Comparison of ENCODE assay signal across 25 mouse cellular contexts in genomic region chr2:166071481-166071880, GRCm38 (mm10).
DNase-seq lines count a peak whose midpoint lies in the region; ATAC-seq lines count a peak whose summit lies in the region.
"Had no signal": no experiment of that assay in that cellular context is flagged by ENCODE, and none has a peak within 500 bp of the region (broad histone marks: within the 10 kb centered on the region; RNA-seq: fewer than 3 reads in every experiment).

No protein-coding gene starts in this region.

- H3K9me3 ChIP-seq in embryonic facial prominence, embryonic 12.5 days = no peaks in the 10 kb centered on the region
- no peaks in the 10 kb centered on the region for H3K9me3 ChIP-seq in embryonic facial prominence, embryonic 10.5 days
- no peaks in the 10 kb centered on the region for H3K9me3 ChIP-seq in embryonic facial prominence, embryonic 13.5 days
- H3K9me3 ChIP-seq in embryonic facial prominence, embryonic 15.5 days (replicated peaks) = no peaks in the 10 kb centered on the region
- H3K9me3 ChIP-seq: forebrain, embryonic 10.5 days; forebrain, embryonic 12.5 days; G1E had no signal

- ATAC-seq in embryonic facial prominence, embryonic 12.5 days (ENCODE audit: insufficient number of reproducible peaks, insufficient read depth, low FRiP score, low TSS enrichment) = no peak
- ATAC-seq in embryonic facial prominence, embryonic 13.5 days (ENCODE audit: insufficient number of reproducible peaks, insufficient read depth, low FRiP score, low TSS enrichment, low read depth) = no peak
- no peak for ATAC-seq in embryonic facial prominence, embryonic 15.5 days (ENCODE audit: insufficient number of reproducible peaks, low FRiP score, low TSS enrichment, low read depth)
- ATAC-seq: activated CD4-positive, CD25-positive, alpha-beta regulatory T cell, adult 4 months; CD4-positive, CD25-positive, alpha-beta regulatory T cell, adult 4 months; forebrain, embryonic 14.5 days; forebrain, embryonic 16.5 days; Patski had no signal

- H3K27ac ChIP-seq in embryonic facial prominence, embryonic 12.5 days = 0 out of 2 replicates have a peak overlapping the region, but pooled peaks have one; percentile 42
- H3K27ac ChIP-seq in embryonic facial prominence, embryonic 10.5 days (replicated peaks) = no peak overlapping the region
- H3K27ac ChIP-seq in embryonic facial prominence, embryonic 13.5 days = peak overlapping the region; percentile 60; the same call in 1 of the 2 replicates
- peak overlapping the region; percentile 51; the same call in 1 of the 2 replicates for H3K27ac ChIP-seq in embryonic facial prominence, embryonic 15.5 days (replicated peaks)
- H3K27ac ChIP-seq: forebrain, embryonic 10.5 days; forebrain, embryonic 12.5 days had no signal

- no peak for DNase-seq in embryonic facial prominence, embryonic 10.5 days (ENCODE audit: low spot score)
- DNase-seq in kidney, postnatal 14 days = no peak
- DNase-seq in kidney, postnatal 10 days = no peak
- DNase-seq: adrenal gland, adult 8-10 months; adrenal gland, postnatal 14 days; adrenal gland, postnatal 36 days; B cell, adult 2 months; cerebellum, adult 11-12 months; cerebellum, adult 2 months; cerebellum, adult 9-10 months; cerebellum, postnatal 10 days; cerebellum, postnatal 25 days had no signal

- H3K4me2 ChIP-seq in embryonic facial prominence, embryonic 12.5 days (replicated peaks) = no peak overlapping the region
- H3K4me2 ChIP-seq in embryonic facial prominence, embryonic 13.5 days = no peak overlapping the region
- H3K4me2 ChIP-seq in embryonic facial prominence, embryonic 15.5 days (replicated peaks) = no peak overlapping the region
- H3K4me2 ChIP-seq: forebrain, embryonic 12.5 days had no signal

- no peaks in the 10 kb centered on the region for H3K4me1 ChIP-seq in embryonic facial prominence, embryonic 12.5 days
- H3K4me1 ChIP-seq in embryonic facial prominence, embryonic 10.5 days = peaks cover 17% of the 10 kb centered on the region
- peaks cover 31% of the 10 kb centered on the region for H3K4me1 ChIP-seq in embryonic facial prominence, embryonic 13.5 days
- peaks cover 29% of the 10 kb centered on the region for H3K4me1 ChIP-seq in embryonic facial prominence, embryonic 15.5 days

- WGBS in embryonic facial prominence, embryonic 12.5 days = 82% methylated on average over 5 of the region's 5 CpGs
- WGBS in embryonic facial prominence, embryonic 10.5 days = 90% methylated on average over 5 of the region's 5 CpGs
- WGBS in embryonic facial prominence, embryonic 13.5 days = 83% methylated on average over 5 of the region's 5 CpGs
- 66% methylated on average over 5 of the region's 5 CpGs for WGBS in embryonic facial prominence, embryonic 15.5 days

- H3K36me3 ChIP-seq in embryonic facial prominence, embryonic 12.5 days = peaks cover 58% of the 10 kb centered on the region
- H3K36me3 ChIP-seq in embryonic facial prominence, embryonic 10.5 days (replicated peaks) = peaks cover 98% of the 10 kb centered on the region
- peaks cover 72% of the 10 kb centered on the region for H3K36me3 ChIP-seq in embryonic facial prominence, embryonic 13.5 days
- H3K36me3 ChIP-seq in embryonic facial prominence, embryonic 15.5 days = peaks cover 49% of the 10 kb centered on the region

- no peaks in the 10 kb centered on the region for H3K27me3 ChIP-seq in embryonic facial prominence, embryonic 12.5 days
- H3K27me3 ChIP-seq in embryonic facial prominence, embryonic 10.5 days (replicated peaks; ENCODE audit: low read depth, poor library complexity, severe bottlenecking) = no peaks in the 10 kb centered on the region
- H3K27me3 ChIP-seq in embryonic facial prominence, embryonic 13.5 days = no peaks in the 10 kb centered on the region
- H3K27me3 ChIP-seq in embryonic facial prominence, embryonic 15.5 days = no peaks in the 10 kb centered on the region
- H3K27me3 ChIP-seq: CH12.LX; forebrain, embryonic 12.5 days; Patski had no signal

- H3K9ac ChIP-seq in embryonic facial prominence, embryonic 12.5 days = no peak overlapping the region
- no peak overlapping the region for H3K9ac ChIP-seq in embryonic facial prominence, embryonic 13.5 days
- H3K9ac ChIP-seq in embryonic facial prominence, embryonic 15.5 days = no peak overlapping the region
- H3K9ac ChIP-seq: forebrain, embryonic 12.5 days had no signal

- no peak overlapping the region for H3K4me3 ChIP-seq in embryonic facial prominence, embryonic 12.5 days
- H3K4me3 ChIP-seq in embryonic facial prominence, embryonic 10.5 days = no peak overlapping the region
- no peak overlapping the region for H3K4me3 ChIP-seq in embryonic facial prominence, embryonic 13.5 days
- no peak overlapping the region for H3K4me3 ChIP-seq in embryonic facial prominence, embryonic 15.5 days (replicated peaks)
- H3K4me3 ChIP-seq: erythroblast, embryonic 14.5 days; forebrain, embryonic 10.5 days; forebrain, embryonic 12.5 days had no signal
